Mouse (Mus musculus) limb, embryonic 14.5 days (tissue): ENCODE results near the gene Mta1. TPM values are rescaled to one million over a fixed set of nuclear protein-coding genes. Genes with fewer than 3 reads are reported as not detected.

ENCODE experiments used
- ATAC-seq: fragments of 200-750 bp; cut with Nextera tagmentation; 2 replicates; pipeline ENCODE4 v1.8.0; 2017; ENCODE audit warnings: low read depth, moderate number of reproducible peaks, moderate TSS enrichment; ENCODE audit not compliant: low FRiP score
- DNase-seq: peaks from one replicate; pipeline ENCODE4 v3.0.0-alpha.2; 2015; ENCODE audit warnings: low spot score
- H3K27ac ChIP-seq: fragments of 300-500 bp; sonication (generic); replicated peaks from 2 replicates; pipeline ENCODE4 v1.5.1; 2014; ENCODE audit warnings: low read depth, mild to moderate bottlenecking, low read length, moderate library complexity, mixed read lengths
- H3K27me3 ChIP-seq: fragments of 300-500 bp; sonication (generic); 2 replicates; pipeline ENCODE4 v1.6.1; 2014; ENCODE audit warnings: low read length, mixed read lengths; ENCODE audit not compliant: control insufficient read depth, insufficient read depth
- H3K36me3 ChIP-seq: fragments of 300-500 bp; sonication (generic); 2 replicates; pipeline ENCODE4 v1.6.1; 2014; ENCODE audit warnings: mild to moderate bottlenecking, low read length, moderate library complexity, mixed read lengths; ENCODE audit not compliant: control insufficient read depth, insufficient read depth
- H3K4me1 ChIP-seq: fragments of 300-500 bp; sonication (generic); 2 replicates; pipeline ENCODE4 v1.6.1; 2014; ENCODE audit warnings: antibody characterized with exemption, low read length, mixed read lengths; ENCODE audit not compliant: control insufficient read depth, insufficient read depth
- H3K4me2 ChIP-seq: fragments of 300-500 bp; sonication (generic); replicated peaks from 2 replicates; pipeline ENCODE4 v1.6.1; 2014; ENCODE audit warnings: low read depth, mild to moderate bottlenecking, low read length, moderate library complexity; ENCODE audit not compliant: severe bottlenecking
- H3K4me3 ChIP-seq: fragments of 300-500 bp; sonication (generic); replicated peaks from 2 replicates; pipeline ENCODE4 v1.5.1; 2014; ENCODE audit warnings: low read length
- H3K9ac ChIP-seq: fragments of 300-500 bp; sonication (generic); 2 replicates; pipeline ENCODE4 v1.6.1; 2014; ENCODE audit warnings: mild to moderate bottlenecking, low read depth, low read length, moderate library complexity; ENCODE audit not compliant: severe bottlenecking
- H3K9me3 ChIP-seq: fragments of 300-500 bp; sonication (generic); 2 replicates; pipeline ENCODE4 v1.6.1; 2016; ENCODE audit warnings: low read length; ENCODE audit not compliant: control insufficient read depth
- POLR2A ChIP-seq: fragments of 200-500 bp; IDR thresholded peaks from 2 replicates; pipeline ENCODE4 v1.8.0; 2012; ENCODE audit warnings: inconsistent platforms, mild to moderate bottlenecking, moderate library complexity, borderline replicate concordance; ENCODE audit not compliant: insufficient read depth, insufficient read length; ENCODE audit errors: extremely low read depth
- WGBS: fragments of 180-500 bp; shearing (Covaris S2); extraction: QIAGEN DNeasy Blood & Tissue Kit; methylation state at CpG from one replicate; pipeline ENCODE4 v1.1.7; 2014; 5-methylcytosine and 5-hydroxymethylcytosine counted together
- polyA plus RNA-seq, 2 experiments: library from polyadenylated mRNA; depleted of rRNA in 1 of 2; stranded (reverse) in 1 of 2; unstranded in 1 of 2; fragments of >200 nt; fragmentation: Nextera tagmentation in 1 of 2; extraction: Ambion mirVana in 1 of 2; gene quantifications; 2 replicates each; pipeline versions ENCODE4 v1.2.1 to v1.2.3; 2012 to 2014

Gene Mta1
- polyA plus RNA-seq, 2 experiments, result 21.1 to 126 TPM

DNA sequence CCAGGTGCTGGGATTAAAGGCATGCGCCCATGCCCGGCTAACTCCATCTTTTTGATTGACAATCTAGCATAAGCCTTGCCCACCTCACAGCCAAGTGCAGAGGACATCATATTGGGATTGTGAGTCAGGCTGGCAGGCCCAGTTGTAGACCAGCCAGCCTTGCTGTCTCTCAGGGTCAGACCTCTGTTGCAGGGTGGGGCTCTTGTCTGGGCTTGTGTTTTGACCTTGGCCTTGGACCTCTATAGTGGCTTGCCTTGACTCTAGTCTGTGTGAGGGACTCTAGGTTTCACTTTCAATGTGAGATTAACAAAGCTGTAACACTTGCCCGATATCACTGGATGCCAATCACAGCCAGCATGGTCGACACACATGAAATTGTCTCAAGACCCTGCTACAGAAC lies 16.1 kb downstream of the Mta1 start:
- peaks cover 68% of the 10 kb centered on the region for H3K36me3 ChIP-seq
- H3K4me2 ChIP-seq, result no peak overlapping the region
- 91% methylated on average over 4 of the region's 4 CpGs for WGBS
- peaks cover 5% of the 10 kb centered on the region for H3K4me1 ChIP-seq
- no peak for TF ChIP-seq POLR2A
- no peaks in the 10 kb centered on the region for H3K27me3 ChIP-seq
- no peak overlapping the region for H3K9ac ChIP-seq
- no peak overlapping the region for H3K27ac ChIP-seq
- DNase-seq, result no peak
- no peak for ATAC-seq
- no peaks in the 10 kb centered on the region for H3K9me3 ChIP-seq
- H3K4me3 ChIP-seq, result no peak overlapping the region

DNA sequence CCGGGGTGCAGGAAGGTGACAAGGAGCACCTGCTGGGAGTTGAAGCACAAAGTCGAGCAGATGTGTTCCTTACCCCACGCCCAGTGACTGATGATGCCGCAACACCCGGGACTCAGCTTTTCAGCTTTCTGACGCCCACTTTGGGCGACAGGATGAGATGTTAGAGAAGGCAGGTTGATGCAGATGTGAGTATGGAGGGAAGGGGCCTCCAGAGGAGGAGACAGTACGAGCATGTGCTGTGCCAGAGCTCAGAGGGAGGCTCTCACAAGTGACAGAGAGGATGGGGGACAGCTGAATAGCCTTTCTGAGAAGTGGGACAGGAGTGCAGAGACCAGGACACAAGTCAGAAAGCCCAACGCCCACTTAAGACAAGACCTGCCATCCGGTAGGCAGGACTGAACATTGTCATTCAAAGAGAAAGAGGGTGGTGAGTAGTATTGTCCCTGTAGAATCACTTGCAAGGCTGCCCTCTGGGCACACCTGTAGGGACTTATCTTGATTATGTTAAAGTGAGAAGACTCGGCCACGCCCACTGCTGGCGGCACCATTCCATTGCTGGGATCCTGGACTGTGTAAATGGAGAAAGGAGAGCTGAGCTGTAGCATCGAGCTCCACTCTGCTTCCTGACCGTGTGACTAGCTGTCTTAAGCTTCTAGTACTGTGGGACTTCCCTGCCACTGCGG lies 16.9 kb downstream of the Mta1 start:
- no peaks in the 10 kb centered on the region for H3K27me3 ChIP-seq
- DNase-seq (no peak), ATAC-seq (no peak)
- no peak overlapping the region for H3K9ac ChIP-seq
- no peaks in the 10 kb centered on the region for H3K9me3 ChIP-seq
- H3K36me3 ChIP-seq, result peaks cover 76% of the 10 kb centered on the region
- TF ChIP-seq POLR2A, result no peak
- H3K27ac ChIP-seq, result no peak overlapping the region
- no peak overlapping the region for H3K4me3 ChIP-seq
- H3K4me1 ChIP-seq, result no peaks in the 10 kb centered on the region
- H3K4me2 ChIP-seq, result no peak overlapping the region
- WGBS, result 79% methylated on average over 16 of the region's 16 CpGs

DNA sequence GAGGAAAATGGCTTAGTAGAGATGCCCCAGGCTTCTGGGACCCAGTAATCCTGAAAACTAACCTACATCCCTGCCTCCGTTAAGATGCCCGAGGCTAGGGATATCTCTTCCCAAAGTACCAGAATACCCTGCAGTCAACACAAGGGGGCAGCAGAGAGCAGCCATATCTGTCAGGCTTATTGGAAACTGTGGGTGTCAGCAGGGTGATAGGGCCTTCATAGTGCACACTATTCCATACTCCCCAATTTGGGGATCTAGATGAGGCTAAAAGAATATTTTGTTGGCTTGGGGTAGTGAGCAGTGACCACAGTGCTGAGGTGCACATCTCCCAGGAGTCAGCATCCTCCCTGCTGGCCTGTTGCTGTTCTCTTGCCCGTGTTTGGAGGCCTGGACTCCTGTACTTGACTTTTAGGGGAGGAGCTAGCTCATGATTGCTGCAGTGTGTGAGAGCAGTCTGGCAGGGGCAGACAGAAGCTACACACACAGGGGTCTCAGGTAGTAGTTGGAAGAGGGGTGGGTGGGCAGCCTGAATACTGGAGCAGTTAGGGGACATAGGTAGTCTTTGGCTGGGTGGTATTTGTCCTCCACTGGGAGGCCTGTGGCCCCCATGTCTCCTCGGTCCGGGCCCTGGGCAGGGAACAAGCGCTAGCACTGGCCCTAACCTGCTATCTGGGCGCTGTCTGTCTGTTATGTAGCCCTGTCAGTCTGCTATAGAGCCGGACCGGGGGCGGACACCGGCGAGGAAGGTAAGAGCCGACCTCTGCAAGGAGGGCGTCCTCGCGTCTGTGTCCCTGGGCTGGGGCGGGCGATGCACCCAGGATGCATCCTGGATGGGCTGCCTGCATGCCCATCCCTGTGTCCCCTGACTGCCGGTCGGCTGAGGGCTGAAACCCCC lies 21.7 kb downstream of the Mta1 start:
- ATAC-seq (0 out of 2 replicates have a peak, but pooled peaks have one; percentile 64), DNase-seq (peak; percentile 77)
- Histone ChIP-seq H3K4me1 (no peaks in the 10 kb centered on the region), H3K4me2 (no peak overlapping the region), H3K4me3 (no peak overlapping the region), H3K36me3 (peaks cover 94% of the 10 kb centered on the region), H3K27me3 (no peaks in the 10 kb centered on the region), H3K27ac (no peak overlapping the region), H3K9me3 (no peaks in the 10 kb centered on the region), H3K9ac (no peak overlapping the region)
- WGBS, result 87% methylated on average over 20 of the region's 20 CpGs
- no peak for TF ChIP-seq POLR2A

DNA sequence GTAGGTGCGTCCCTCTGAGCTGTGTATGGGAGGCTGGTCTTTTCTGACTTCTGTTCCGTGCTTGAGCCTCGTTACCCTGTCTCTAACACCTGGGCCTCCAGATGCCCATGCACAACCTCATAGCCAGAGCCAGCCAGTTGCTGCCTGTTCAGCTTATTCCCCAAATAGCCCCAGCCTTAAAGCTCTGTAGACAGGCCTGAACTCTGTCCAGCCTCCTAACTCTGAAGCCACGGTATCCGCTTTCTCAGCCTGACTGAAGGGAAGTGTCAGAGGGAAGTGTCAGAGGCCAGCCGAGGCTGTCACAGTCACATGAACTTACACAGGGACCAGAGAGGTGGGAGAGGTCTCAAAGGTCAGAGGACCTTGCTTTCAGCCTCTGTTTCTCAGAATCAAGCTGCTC lies 26.6 kb downstream of the Mta1 start:
- no peak for TF ChIP-seq POLR2A
- no peak overlapping the region for H3K4me3 ChIP-seq
- DNase-seq, result no peak
- no peaks in the 10 kb centered on the region for H3K9me3 ChIP-seq
- no peak overlapping the region for H3K9ac ChIP-seq
- H3K4me1 ChIP-seq, result no peaks in the 10 kb centered on the region
- WGBS, result 69% methylated on average over 6 of the region's 6 CpGs
- no peak overlapping the region for H3K27ac ChIP-seq
- H3K36me3 ChIP-seq, result peaks cover 100% of the 10 kb centered on the region
- ATAC-seq, result no peak
- no peaks in the 10 kb centered on the region for H3K27me3 ChIP-seq
- H3K4me2 ChIP-seq, result no peak overlapping the region

DNA sequence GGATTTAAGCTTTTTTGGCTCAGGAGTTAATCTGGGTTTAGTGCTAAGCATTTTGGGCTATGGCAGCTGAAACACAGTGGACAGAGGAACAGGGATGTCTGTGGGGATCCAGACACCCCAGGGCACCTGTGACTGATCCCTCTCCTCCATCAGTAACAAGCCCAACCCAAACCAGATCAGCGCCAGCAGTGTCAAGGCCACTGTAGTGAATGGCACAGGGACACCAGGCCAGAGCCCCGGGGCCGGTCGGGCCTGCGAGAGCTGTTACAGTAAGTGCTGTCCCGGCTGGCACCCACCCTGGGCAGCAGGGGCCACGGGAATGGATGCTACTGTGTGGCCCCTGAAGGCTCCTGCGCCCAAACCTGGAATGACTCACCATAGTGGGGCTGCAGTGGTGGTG lies 32.7 kb downstream of the Mta1 start:
- no peak for DNase-seq
- no peak overlapping the region for H3K27ac ChIP-seq
- no peak overlapping the region for H3K9ac ChIP-seq
- TF ChIP-seq POLR2A, result no peak
- no peak for ATAC-seq
- no peak overlapping the region for H3K4me3 ChIP-seq
- no peaks in the 10 kb centered on the region for H3K27me3 ChIP-seq
- 97% methylated on average over 8 of the region's 8 CpGs for WGBS
- H3K4me2 ChIP-seq, result no peak overlapping the region
- H3K9me3 ChIP-seq, result no peaks in the 10 kb centered on the region
- H3K4me1 ChIP-seq, result no peaks in the 10 kb centered on the region
- peaks cover 100% of the 10 kb centered on the region for H3K36me3 ChIP-seq
